24 mouse cellular contexts compared by ENCODE assay signal in the genomic region with DNA sequence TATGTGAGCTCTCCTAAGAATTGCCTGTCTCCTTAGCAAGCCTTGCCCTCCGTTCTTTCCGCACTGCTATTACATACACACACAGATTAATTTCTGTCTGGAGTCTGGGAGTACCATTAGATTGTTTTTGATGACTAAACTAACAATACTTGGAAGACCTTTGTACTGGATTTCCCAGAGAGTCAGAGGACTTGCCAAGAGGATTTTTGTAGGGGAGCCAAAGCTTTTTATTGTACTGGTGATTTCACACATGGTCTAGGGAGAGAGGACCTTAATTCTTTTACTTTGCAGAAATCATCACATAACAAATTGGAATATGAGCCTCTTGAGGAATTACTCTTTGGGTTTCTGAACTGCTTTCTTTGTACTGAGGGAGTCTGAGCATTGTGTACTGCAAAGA.
A peak's percentile ranks its signal among the peaks of the same experiment; 100 is the strongest.
DNase-seq lines count a peak whose midpoint lies in the region; ATAC-seq and TF ChIP-seq lines count a peak whose summit lies in the region.
"Had no signal": no experiment of that assay in that cellular context is flagged by ENCODE, and none has a peak within 500 bp of the region (broad histone marks: within the 10 kb centered on the region; RNA-seq: fewer than 3 reads in every experiment).

No protein-coding gene starts in this region.

- ATAC-seq in limb, embryonic 14.5 days (ENCODE audit: low FRiP score, low read depth), result no peak
- ATAC-seq: CD4-positive, CD25-positive, alpha-beta regulatory T cell, adult 4 months; forebrain, embryonic 15.5 days had no signal

- no peaks in the 10 kb centered on the region for H3K9me3 ChIP-seq in limb, embryonic 14.5 days (ENCODE audit: control insufficient read depth, low read length)
- H3K9me3 ChIP-seq in limb, embryonic 10.5 days (replicated peaks), result no peaks in the 10 kb centered on the region
- H3K9me3 ChIP-seq: embryonic facial prominence, embryonic 15.5 days; forebrain, embryonic 10.5 days; forebrain, embryonic 15.5 days; G1E; heart, embryonic 12.5 days; hindbrain, embryonic 15.5 days had no signal

- WGBS in limb, embryonic 14.5 days, result 57% methylated on average over 2 of the region's 2 CpGs
- WGBS in limb, embryonic 10.5 days, result 84% methylated on average over 2 of the region's 2 CpGs

- H3K4me2 ChIP-seq in limb, embryonic 14.5 days (replicated peaks; ENCODE audit: low read depth, low read length, severe bottlenecking), result no peak overlapping the region
- H3K4me2 ChIP-seq: embryonic facial prominence, embryonic 15.5 days; forebrain, embryonic 15.5 days; heart, embryonic 12.5 days; hindbrain, embryonic 15.5 days had no signal

- H3K36me3 ChIP-seq in limb, embryonic 14.5 days (ENCODE audit: control insufficient read depth, insufficient read depth, low read length), result no peaks in the 10 kb centered on the region
- H3K36me3 ChIP-seq in limb, embryonic 10.5 days, result no peaks in the 10 kb centered on the region
- H3K36me3 ChIP-seq: embryonic facial prominence, embryonic 15.5 days; forebrain, embryonic 10.5 days; forebrain, embryonic 15.5 days; G1E; heart, embryonic 12.5 days; hindbrain, embryonic 15.5 days had no signal

- H3K27ac ChIP-seq in limb, embryonic 14.5 days (replicated peaks; ENCODE audit: low read depth, low read length), result no peak overlapping the region
- no peak overlapping the region for H3K27ac ChIP-seq in limb, embryonic 10.5 days
- H3K27ac ChIP-seq: embryonic facial prominence, embryonic 15.5 days; forebrain, embryonic 10.5 days; forebrain, embryonic 15.5 days; hindbrain, embryonic 15.5 days had no signal

- no peak for TF ChIP-seq POLR2A in limb, embryonic 14.5 days (IDR thresholded peaks at IDR 0.05; ENCODE audit: borderline replicate concordance, extremely low read depth, insufficient read depth, insufficient read length)

- H3K27me3 ChIP-seq in limb, embryonic 14.5 days (ENCODE audit: control insufficient read depth, insufficient read depth, low read length), result no peaks in the 10 kb centered on the region
- no peaks in the 10 kb centered on the region for H3K27me3 ChIP-seq in limb, embryonic 10.5 days (ENCODE audit: low read depth, poor library complexity, severe bottlenecking)
- H3K27me3 ChIP-seq: embryonic facial prominence, embryonic 15.5 days; forebrain, embryonic 15.5 days; heart, embryonic 12.5 days; hindbrain, embryonic 15.5 days had no signal

- no peaks in the 10 kb centered on the region for H3K4me1 ChIP-seq in limb, embryonic 14.5 days (ENCODE audit: control insufficient read depth, insufficient read depth, low read length)
- H3K4me1 ChIP-seq in limb, embryonic 10.5 days, result no peaks in the 10 kb centered on the region
- H3K4me1 ChIP-seq: embryonic facial prominence, embryonic 15.5 days; forebrain, embryonic 10.5 days; forebrain, embryonic 15.5 days; heart, embryonic 12.5 days; hindbrain, embryonic 15.5 days had no signal

- peak; percentile 7 for DNase-seq in adrenal gland, postnatal 10 days
- DNase-seq in adrenal gland, postnatal 36 days, result no peak
- peak; percentile 7 to 13 for DNase-seq in heart, postnatal 10 days
- DNase-seq in heart, adult 9 months (ENCODE audit: low spot score in 2 of 2), result no peak
- DNase-seq in limb, embryonic 14.5 days (ENCODE audit: low spot score), result peak; percentile 67
- no peak for DNase-seq in limb, embryonic 10.5 days (ENCODE audit: low spot score)
- DNase-seq in Muller cell, postnatal 12 days (ENCODE audit: inconsistent ontology term), result peak; percentile 80
- no peak for DNase-seq in layer of hippocampus, postnatal 25 days (ENCODE audit: extremely low spot score in 1 of 2, low spot score in 1 of 2)
- DNase-seq: adrenal gland, postnatal 25 days; B cell, adult 2 months; cerebellum, adult 11 months; cerebellum, adult 9-10 months; cerebellum, postnatal 36 days; gastrocnemius, postnatal 36 days; heart, adult 18-20 months; heart, postnatal 36 days had no signal

- H3K4me3 ChIP-seq in limb, embryonic 14.5 days (replicated peaks; ENCODE audit: low read length), result no peak overlapping the region
- H3K4me3 ChIP-seq in limb, embryonic 10.5 days, result no peak overlapping the region
- H3K4me3 ChIP-seq: embryonic facial prominence, embryonic 15.5 days; erythroblast, embryonic 14.5 days; forebrain, embryonic 10.5 days; forebrain, embryonic 15.5 days; heart, embryonic 12.5 days; hindbrain, embryonic 15.5 days had no signal

- no peak overlapping the region for H3K9ac ChIP-seq in limb, embryonic 14.5 days (ENCODE audit: low read depth, low read length, severe bottlenecking)
- H3K9ac ChIP-seq: embryonic facial prominence, embryonic 15.5 days; forebrain, embryonic 15.5 days; heart, embryonic 12.5 days; hindbrain, embryonic 15.5 days had no signal

- intact Hi-C loops in heart, postnatal 10 days (cut with DNase I), result no loop called here

Comparison
In these comparisons a context has a peak if more than half of its experiments do, and no peak if none do; other contexts are left out.
1. DNase-seq: peak in adrenal gland, postnatal 10 days (single experiment), heart, postnatal 10 days (2 of 2), limb, embryonic 14.5 days (single experiment) and Muller cell, postnatal 12 days (single experiment); none in adrenal gland, postnatal 36 days (0 of 2), heart, adult 9 months (0 of 2), limb, embryonic 10.5 days (single experiment) and layer of hippocampus, postnatal 25 days (0 of 2).